Comparison of ENCODE assay signal across 18 mouse cellular contexts in genomic region chr6:28902573-28902972, GRCm38 (mm10).
DNase-seq lines count a peak whose midpoint lies in the region; ATAC-seq and TF ChIP-seq lines count a peak whose summit lies in the region.
"Had no signal": no experiment of that assay in that cellular context is flagged by ENCODE, and none has a peak within 500 bp of the region (broad histone marks: within the 10 kb centered on the region; RNA-seq: fewer than 3 reads in every experiment).

No protein-coding gene starts in this region.

- H3K27ac ChIP-seq in forebrain, embryonic 14.5 days (ENCODE audit: low read depth, low read length), result no peak overlapping the region
- no peak overlapping the region for H3K27ac ChIP-seq in forebrain, embryonic 13.5 days
- no peak overlapping the region for H3K27ac ChIP-seq in intestine, embryonic 15.5 days
- H3K27ac ChIP-seq in intestine, postnatal 0 days (ENCODE audit: low read depth, low read length), result no peak overlapping the region
- no peak overlapping the region for H3K27ac ChIP-seq in liver, postnatal 0 days (ENCODE audit: low read depth)
- H3K27ac ChIP-seq: heart, embryonic 13.5 days; hindbrain, embryonic 13.5 days; hindbrain, postnatal 0 days had no signal

- no peak for TF ChIP-seq CTCF in intestine, postnatal 0 days (IDR thresholded peaks at IDR 0.05; ENCODE audit: low read depth)
- no peak for TF ChIP-seq CTCF in liver, postnatal 0 days (IDR thresholded peaks at IDR 0.05; ENCODE audit: low read depth)

- H3K9me3 ChIP-seq in forebrain, embryonic 14.5 days (replicated peaks; ENCODE audit: control insufficient read depth, low read length), result no peaks in the 10 kb centered on the region
- H3K9me3 ChIP-seq in forebrain, embryonic 13.5 days (replicated peaks), result no peaks in the 10 kb centered on the region
- H3K9me3 ChIP-seq in intestine, embryonic 15.5 days, result no peaks in the 10 kb centered on the region
- H3K9me3 ChIP-seq in intestine, postnatal 0 days (ENCODE audit: control insufficient read depth), result no peaks in the 10 kb centered on the region
- no peaks in the 10 kb centered on the region for H3K9me3 ChIP-seq in liver, postnatal 0 days (ENCODE audit: low read length)
- H3K9me3 ChIP-seq: heart, embryonic 13.5 days; hindbrain, embryonic 13.5 days had no signal

- H3K4me2 ChIP-seq in forebrain, embryonic 14.5 days (ENCODE audit: low read length), result no peak overlapping the region
- no peak overlapping the region for H3K4me2 ChIP-seq in forebrain, embryonic 13.5 days
- no peak overlapping the region for H3K4me2 ChIP-seq in intestine, embryonic 15.5 days (replicated peaks)
- no peak overlapping the region for H3K4me2 ChIP-seq in intestine, postnatal 0 days (replicated peaks; ENCODE audit: low read depth)
- H3K4me2 ChIP-seq in liver, postnatal 0 days (ENCODE audit: low read depth, low read length), result no peak overlapping the region
- H3K4me2 ChIP-seq: heart, embryonic 13.5 days; hindbrain, embryonic 13.5 days had no signal

- H3K9ac ChIP-seq in forebrain, embryonic 14.5 days (ENCODE audit: low read length), result no peak overlapping the region
- H3K9ac ChIP-seq in forebrain, embryonic 13.5 days, result no peak overlapping the region
- no peak overlapping the region for H3K9ac ChIP-seq in intestine, embryonic 15.5 days
- no peak overlapping the region for H3K9ac ChIP-seq in intestine, postnatal 0 days (ENCODE audit: low read depth, low read length)
- H3K9ac ChIP-seq in liver, postnatal 0 days (replicated peaks), result no peak overlapping the region
- H3K9ac ChIP-seq: forebrain, postnatal 0 days; heart, embryonic 13.5 days; hindbrain, embryonic 13.5 days had no signal

- peak; percentile 19 for ATAC-seq in forebrain, embryonic 14.5 days
- ATAC-seq in forebrain, embryonic 13.5 days, result no peak
- peak; percentile 48; the same call in 1 of the 2 replicates for ATAC-seq in intestine, embryonic 15.5 days
- ATAC-seq in intestine, postnatal 0 days, result no peak
- ATAC-seq in erythroblast, adult 5-6 weeks (replicated peaks; ENCODE audit: low FRiP score, poor library complexity, severe bottlenecking), result 0 out of 2 replicates have a peak, but pooled peaks have one; percentile 13
- ATAC-seq in liver, postnatal 0 days, result no peak
- ATAC-seq: forebrain, postnatal 0 days; hindbrain, postnatal 0 days had no signal

- H3K36me3 ChIP-seq in forebrain, embryonic 14.5 days (ENCODE audit: control insufficient read depth, insufficient read depth, low read length), result no peaks in the 10 kb centered on the region
- H3K36me3 ChIP-seq in forebrain, embryonic 13.5 days (ENCODE audit: poor library complexity, severe bottlenecking), result no peaks in the 10 kb centered on the region
- no peaks in the 10 kb centered on the region for H3K36me3 ChIP-seq in intestine, embryonic 15.5 days
- H3K36me3 ChIP-seq in intestine, postnatal 0 days (ENCODE audit: control insufficient read depth, insufficient read depth), result no peaks in the 10 kb centered on the region
- H3K36me3 ChIP-seq in liver, postnatal 0 days (replicated peaks; ENCODE audit: insufficient read depth, low read length), result no peaks in the 10 kb centered on the region
- H3K36me3 ChIP-seq: heart, embryonic 13.5 days; hindbrain, embryonic 13.5 days had no signal

- TF ChIP-seq EP300 in liver, postnatal 0 days (IDR thresholded peaks at IDR 0.05; ENCODE audit: low read depth), result no peak

- no peaks in the 10 kb centered on the region for H3K4me1 ChIP-seq in forebrain, embryonic 14.5 days (ENCODE audit: control insufficient read depth, insufficient read depth, low read length)
- H3K4me1 ChIP-seq in forebrain, embryonic 13.5 days, result no peaks in the 10 kb centered on the region
- H3K4me1 ChIP-seq in intestine, embryonic 15.5 days (replicated peaks), result no peaks in the 10 kb centered on the region
- H3K4me1 ChIP-seq in intestine, postnatal 0 days (replicated peaks; ENCODE audit: control insufficient read depth, insufficient read depth, low read length), result no peaks in the 10 kb centered on the region
- no peaks in the 10 kb centered on the region; the same call in 1 of the 2 replicates for H3K4me1 ChIP-seq in liver, postnatal 0 days (ENCODE audit: insufficient read depth)

- WGBS in forebrain, embryonic 14.5 days, result 58% methylated on average over 2 of the region's 2 CpGs
- 71% methylated on average over 2 of the region's 2 CpGs for WGBS in forebrain, embryonic 13.5 days
- WGBS in intestine, embryonic 15.5 days, result 47% methylated on average over 2 of the region's 2 CpGs
- 39% methylated on average over 2 of the region's 2 CpGs for whole genome bisulfite sequencing in intestine, postnatal 0 days
- WGBS in liver, postnatal 0 days (ENCODE audit: insufficient replicate concordance), result 57% methylated on average over 2 of the region's 2 CpGs

- no peak for DNase-seq in forebrain, embryonic 14.5 days (ENCODE audit: low spot score)
- DNase-seq in R1 (ENCODE audit: low read depth, low spot score), result peak; percentile 43
- no peak for DNase-seq in liver, postnatal 0 days
- DNase-seq in urinary bladder, postnatal 4 days (ENCODE audit: low spot score in 2 of 2), result no peak
- DNase-seq: adrenal gland, postnatal 10 days; cerebellum, adult 18-20 months; forebrain, postnatal 0 days; heart, adult 11 months; heart, postnatal 36 days; kidney, adult 9 months had no signal

- no peaks in the 10 kb centered on the region for H3K27me3 ChIP-seq in forebrain, embryonic 14.5 days (replicated peaks; ENCODE audit: control insufficient read depth, insufficient read depth, low read length)
- H3K27me3 ChIP-seq in forebrain, embryonic 13.5 days, result peaks cover 10% of the 10 kb centered on the region; the same call in 1 of the 2 replicates
- H3K27me3 ChIP-seq in intestine, embryonic 15.5 days (replicated peaks), result no peaks in the 10 kb centered on the region
- H3K27me3 ChIP-seq in intestine, postnatal 0 days (replicated peaks; ENCODE audit: control insufficient read depth, insufficient read depth, low read length), result no peaks in the 10 kb centered on the region
- no peaks in the 10 kb centered on the region for H3K27me3 ChIP-seq in liver, postnatal 0 days (ENCODE audit: insufficient read depth, low read length)
- H3K27me3 ChIP-seq: CH12.LX; heart, embryonic 13.5 days had no signal

- H3K4me3 ChIP-seq in forebrain, embryonic 14.5 days (ENCODE audit: low read depth, low read length), result no peak overlapping the region
- H3K4me3 ChIP-seq in forebrain, embryonic 13.5 days, result no peak overlapping the region
- H3K4me3 ChIP-seq in intestine, embryonic 15.5 days (replicated peaks), result no peak overlapping the region
- H3K4me3 ChIP-seq in intestine, postnatal 0 days (ENCODE audit: low read depth, low read length), result no peak overlapping the region
- H3K4me3 ChIP-seq in liver, postnatal 0 days (ENCODE audit: low read depth, low read length), result no peak overlapping the region
- H3K4me3 ChIP-seq: heart, embryonic 13.5 days; hindbrain, embryonic 13.5 days had no signal

Comparison
In these comparisons a context has a peak if more than half of its experiments do, and no peak if none do; other contexts are left out.
1. ATAC-seq: peak in forebrain, embryonic 14.5 days (single experiment), intestine, embryonic 15.5 days (single experiment) and erythroblast, adult 5-6 weeks (single experiment); none in forebrain, embryonic 13.5 days (single experiment), intestine, postnatal 0 days (single experiment) and liver, postnatal 0 days (single experiment).